Mouse (Mus musculus) spleen, adult 2 months (tissue): Measurements from ENCODE around the gene Atoh1.

Source experiments
- CTCF ChIP-seq: fragments of 200-500 bp; IDR thresholded peaks from 2 replicates; pipeline ENCODE4 v1.5.1; 2011; ENCODE audit warnings: mild to moderate bottlenecking, inconsistent platforms; ENCODE audit not compliant: insufficient read depth, insufficient read length, insufficient replicate concordance; ENCODE audit errors: extremely low read depth
- POLR2A ChIP-seq: fragments of 200-500 bp; IDR thresholded peaks from 2 replicates; pipeline ENCODE4 v1.6.1; 2011; ENCODE audit warnings: low read depth, low read length, inconsistent platforms

DNA sequence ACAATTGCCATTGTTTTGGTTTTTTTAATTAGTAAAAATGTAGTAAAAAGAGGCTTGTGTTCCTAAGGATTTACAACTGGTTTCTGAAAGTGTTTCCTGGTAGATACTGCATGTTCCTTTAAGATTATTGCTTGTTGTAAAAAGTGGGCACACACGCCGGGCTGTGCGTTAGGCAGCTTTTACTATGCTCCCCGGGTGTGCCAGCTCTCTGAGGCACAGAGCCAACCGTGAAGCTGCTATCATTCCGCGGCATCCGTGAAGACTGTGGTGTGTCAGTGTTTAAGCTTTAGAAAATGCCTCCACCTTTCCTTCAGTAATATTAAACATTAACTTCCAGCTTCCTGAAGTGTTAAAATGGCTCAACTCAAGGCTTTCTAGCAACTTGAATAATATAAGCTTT lies 35.0 kb downstream of the Atoh1 start:
- TF ChIP-seq POLR2A (no peak), CTCF (no peak)
